15 mouse cellular contexts compared by ENCODE assay signal in the genomic region with DNA sequence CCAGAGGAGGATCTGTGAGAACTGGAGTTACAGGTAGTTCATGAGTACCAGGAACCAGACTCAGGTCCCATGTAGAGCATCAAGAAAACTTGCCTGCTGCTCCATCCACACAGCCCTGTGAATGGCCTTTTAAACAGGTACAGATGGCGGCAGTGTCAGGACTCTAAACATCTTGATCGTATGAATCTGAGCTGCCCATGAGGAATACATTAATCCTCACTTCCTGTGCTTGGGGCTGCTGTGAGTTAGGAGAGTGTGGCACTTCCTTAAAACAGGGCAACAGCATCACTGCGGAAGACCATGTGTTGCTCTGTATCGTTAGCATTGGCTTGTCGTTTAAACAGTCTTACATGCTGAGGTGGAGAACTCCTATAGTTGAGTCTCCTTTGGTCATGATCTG. TPM values are rescaled to one million over a fixed set of nuclear protein-coding genes. Genes with fewer than 3 reads are reported as not detected.
DNase-seq lines count a peak whose midpoint lies in the region; ATAC-seq lines count a peak whose summit lies in the region.
"Had no signal": no experiment of that assay in that cellular context is flagged by ENCODE, and none has a peak within 500 bp of the region (broad histone marks: within the 10 kb centered on the region; RNA-seq: fewer than 3 reads in every experiment).

No protein-coding gene starts in this region.

- no peaks in the 10 kb centered on the region for H3K36me3 ChIP-seq in forebrain, embryonic 12.5 days (replicated peaks)
- H3K36me3 ChIP-seq: heart, embryonic 10.5 days; hindbrain, embryonic 13.5 days; midbrain, embryonic 15.5 days; neural tube, embryonic 13.5 days had no signal

- no peaks in the 10 kb centered on the region for H3K9me3 ChIP-seq in forebrain, embryonic 12.5 days
- H3K9me3 ChIP-seq: heart, embryonic 10.5 days; hindbrain, embryonic 13.5 days; midbrain, embryonic 15.5 days; neural tube, embryonic 13.5 days had no signal

- peak; percentile 68 for ATAC-seq in common myeloid progenitor, adult 5-6 weeks (replicated peaks; ENCODE audit: low read depth, poor library complexity, severe bottlenecking)
- peak; percentile 72 for ATAC-seq in megakaryocyte, adult 5-6 weeks (ENCODE audit: poor library complexity, severe bottlenecking)
- no peak for ATAC-seq in forebrain, embryonic 12.5 days (ENCODE audit: low FRiP score)
- no peak for ATAC-seq in activated CD4-positive, CD25-positive, alpha-beta regulatory T cell, adult 4 months
- ATAC-seq: midbrain, embryonic 15.5 days had no signal

- H3K27me3 ChIP-seq in forebrain, embryonic 12.5 days = peaks cover 20% of the 10 kb centered on the region

- intact Hi-C loops in heart, postnatal 25 days (cut with DNase I) = loop anchor here (5.0 kb wide), 1 partner anchor 37 kb away; no protein-coding TSS in a partner anchor

- peaks cover 12% of the 10 kb centered on the region for H3K4me1 ChIP-seq in forebrain, embryonic 12.5 days

- no peak overlapping the region for H3K9ac ChIP-seq in forebrain, embryonic 12.5 days
- H3K9ac ChIP-seq: hindbrain, embryonic 13.5 days; midbrain, embryonic 15.5 days; neural tube, embryonic 13.5 days had no signal

- DNase-seq in heart, adult 18-20 months = peak; percentile 17 to 19
- no peak for DNase-seq in heart, postnatal 25 days (ENCODE audit: low spot score)
- peak; percentile 82 for DNase-seq in forelimb bud, embryonic 11.5 days (ENCODE audit: low read depth, low spot score)
- no peak for DNase-seq in lung, postnatal 10 days
- DNase-seq: cerebellum, postnatal 10 days; kidney, adult 18-20 months; left cerebral cortex, postnatal 4 days had no signal

- no peak overlapping the region for H3K27ac ChIP-seq in forebrain, embryonic 12.5 days
- H3K27ac ChIP-seq: heart, embryonic 10.5 days; hindbrain, embryonic 13.5 days; midbrain, embryonic 15.5 days; neural tube, embryonic 13.5 days had no signal

- 82% methylated on average over 5 of the region's 5 CpGs for WGBS in forebrain, embryonic 12.5 days

- no peak overlapping the region for H3K4me2 ChIP-seq in forebrain, embryonic 12.5 days
- H3K4me2 ChIP-seq: hindbrain, embryonic 13.5 days; midbrain, embryonic 15.5 days; neural tube, embryonic 13.5 days had no signal

- H3K4me3 ChIP-seq in forebrain, embryonic 12.5 days (replicated peaks) = no peak overlapping the region
- H3K4me3 ChIP-seq: heart, embryonic 10.5 days; hindbrain, embryonic 13.5 days; midbrain, embryonic 15.5 days; neural tube, embryonic 13.5 days had no signal

RNA-seq across cellular contexts. Expression of a gene that starts 2.1 kb away (rescaled TPM):
- 10 to 100 TPM; 11.0 to 15.5 TPM for total RNA-seq in heart, adult 18-20 months (2021)
- 10 to 100 TPM; 11.1 to 11.9 TPM for total RNA-seq in heart, postnatal 25 days (2021)
- total RNA-seq in common myeloid progenitor, adult 5-6 weeks (2017) = 2.7 and 2.8 TPM in 2 replicates
- total RNA-seq in megakaryocyte, adult 5-6 weeks (2015) = 73.8 and 76.6 TPM in 2 replicates
- 72.2 and 76.2 TPM in 2 replicates for total RNA-seq in megakaryocyte, adult 5-6 weeks (2017)
- polyA plus RNA-seq in forebrain, embryonic 12.5 days (2016; fragmentation: Nextera tagmentation; extraction: Ambion mirVana) = 3.0 and 3.3 TPM in 2 replicates
- under 1 TPM in 1 of 2 experiments, not detected in 1; 0.33 TPM for polyA plus RNA-seq in activated CD4-positive, CD25-positive, alpha-beta regulatory T cell, adult 4 months (2017; shearing (Covaris generic))

RNA-seq across cellular contexts. Expression of a gene that starts 33.6 kb away (rescaled TPM):
- total RNA-seq in heart, adult 18-20 months (2021) = 1 to 10 TPM; 1.4 to 1.7 TPM
- total RNA-seq in heart, postnatal 25 days (2021) = 1 to 10 TPM in 1 of 2 experiments, under 1 TPM in 1; 0.96 to 2.7 TPM
- not detected in 2 replicates for total RNA-seq in common myeloid progenitor, adult 5-6 weeks (2017)
- not detected in 2 replicates for total RNA-seq in megakaryocyte, adult 5-6 weeks (2015)
- total RNA-seq in megakaryocyte, adult 5-6 weeks (2017) = not detected in 2 replicates
- polyA plus RNA-seq in forebrain, embryonic 12.5 days (2016; fragmentation: Nextera tagmentation; extraction: Ambion mirVana) = not detected in 2 replicates
- polyA plus RNA-seq in activated CD4-positive, CD25-positive, alpha-beta regulatory T cell, adult 4 months (2017; shearing (Covaris generic)) = not detected
- total RNA-seq: left cerebral cortex, postnatal 4 days had no signal
- polyA plus RNA-seq: midbrain, embryonic 15.5 days; neural tube, embryonic 13.5 days had no signal

RNA-seq across cellular contexts. Expression of a gene that starts 53.9 kb away (rescaled TPM):
- 1 to 10 TPM; 9.1 to 9.3 TPM for total RNA-seq in heart, adult 18-20 months (2021)
- total RNA-seq in heart, postnatal 25 days (2021) = 10 to 100 TPM; 11.6 to 12.1 TPM
- 21.3 and 21.9 TPM in 2 replicates for total RNA-seq in common myeloid progenitor, adult 5-6 weeks (2017)
- total RNA-seq in megakaryocyte, adult 5-6 weeks (2015) = 9.3 and 10.1 TPM in 2 replicates
- total RNA-seq in megakaryocyte, adult 5-6 weeks (2017) = 9.4 and 12.2 TPM in 2 replicates
- 48.6 and 53.0 TPM in 2 replicates for polyA plus RNA-seq in forebrain, embryonic 12.5 days (2016; fragmentation: Nextera tagmentation; extraction: Ambion mirVana)
- polyA plus RNA-seq in activated CD4-positive, CD25-positive, alpha-beta regulatory T cell, adult 4 months (2017; shearing (Covaris generic)) = 10 to 100 TPM; 11.5 to 14.8 TPM

RNA-seq across cellular contexts. Expression of a gene that starts 56.2 kb away (rescaled TPM):
- under 1 TPM; 0.18 to 0.30 TPM for total RNA-seq in heart, adult 18-20 months (2021)
- under 1 TPM in 1 of 2 experiments, not detected in 1; 0.20 TPM for total RNA-seq in heart, postnatal 25 days (2021)
- total RNA-seq in common myeloid progenitor, adult 5-6 weeks (2017) = not detected in 2 replicates
- total RNA-seq in megakaryocyte, adult 5-6 weeks (2015) = 0.11 and 0.14 TPM in 2 replicates
- 0.55 and 1.1 TPM in 2 replicates for total RNA-seq in megakaryocyte, adult 5-6 weeks (2017)
- 3.3 and 4.5 TPM in 2 replicates for polyA plus RNA-seq in forebrain, embryonic 12.5 days (2016; fragmentation: Nextera tagmentation; extraction: Ambion mirVana)
- not detected for polyA plus RNA-seq in activated CD4-positive, CD25-positive, alpha-beta regulatory T cell, adult 4 months (2017; shearing (Covaris generic))

Comparison
In these comparisons a context has a peak if more than half of its experiments do, and no peak if none do; other contexts are left out.
1. DNase-seq: peak in heart, adult 18-20 months (2 of 2) and forelimb bud, embryonic 11.5 days (single experiment); none in heart, postnatal 25 days (single experiment) and lung, postnatal 10 days (single experiment).
2. ATAC-seq: peak in common myeloid progenitor, adult 5-6 weeks (single experiment) and megakaryocyte, adult 5-6 weeks (single experiment); none in forebrain, embryonic 12.5 days (single experiment) and activated CD4-positive, CD25-positive, alpha-beta regulatory T cell, adult 4 months (single experiment).
3. RNA of a gene that starts 2.1 kb away (total RNA-seq): 72.2 to 76.6 TPM in megakaryocyte, adult 5-6 weeks; 11.0 to 15.5 TPM in heart, adult 18-20 months, 11.1 to 11.9 TPM in heart, postnatal 25 days and 2.7 to 2.8 TPM in common myeloid progenitor, adult 5-6 weeks; every median in the first group is over 4 times any median in the second.